Mouse (Mus musculus) midbrain, embryonic 14.5 days (tissue): ENCODE data around the gene Uba7. TPM values are rescaled to one million over a fixed set of nuclear protein-coding genes. Genes with fewer than 3 reads are reported as not detected.

Experiments
- ATAC-seq: fragments of 200-750 bp; cut with Nextera tagmentation; 2 replicates; pipeline ENCODE4 v1.8.0; 2017; ENCODE audit warnings: moderate number of reproducible peaks, moderate library complexity; ENCODE audit not compliant: low FRiP score, low TSS enrichment
- DNase-seq: peaks from one replicate; pipeline ENCODE4 v3.0.0-alpha.2; 2015
- H3K27ac ChIP-seq: fragments of 300-500 bp; sonication (generic); replicated peaks from 2 replicates; pipeline ENCODE4 v1.5.1; 2014; ENCODE audit warnings: mild to moderate bottlenecking, low read depth, low read length, moderate library complexity
- H3K27me3 ChIP-seq: fragments of 300-500 bp; sonication (generic); 2 replicates; pipeline ENCODE4 v1.6.1; 2014; ENCODE audit warnings: low read length, control low read depth, mixed read lengths; ENCODE audit not compliant: control insufficient read depth, insufficient read depth
- H3K36me3 ChIP-seq: fragments of 300-500 bp; sonication (generic); 2 replicates; pipeline ENCODE4 v1.6.1; 2014; ENCODE audit warnings: low read length, control low read depth; ENCODE audit not compliant: control insufficient read depth, insufficient read depth
- H3K4me1 ChIP-seq: fragments of 300-500 bp; sonication (generic); 2 replicates; pipeline ENCODE4 v1.6.1; 2014; ENCODE audit warnings: mild to moderate bottlenecking, antibody characterized with exemption, low read length, control low read depth; ENCODE audit not compliant: control insufficient read depth, insufficient read depth
- H3K4me2 ChIP-seq: fragments of 300-500 bp; sonication (generic); 2 replicates; pipeline ENCODE4 v1.6.1; 2014; ENCODE audit warnings: mild to moderate bottlenecking, low read length, moderate library complexity
- H3K4me3 ChIP-seq: fragments of 300-500 bp; sonication (generic); replicated peaks from 2 replicates; pipeline ENCODE4 v1.5.1; 2014; ENCODE audit warnings: low read depth, low read length
- H3K9ac ChIP-seq: fragments of 300-500 bp; sonication (generic); replicated peaks from 2 replicates; pipeline ENCODE4 v1.6.1; 2014; ENCODE audit warnings: mild to moderate bottlenecking, low read length, moderate library complexity
- H3K9me3 ChIP-seq: fragments of 300-500 bp; sonication (generic); 2 replicates; pipeline ENCODE4 v1.6.1; 2016; ENCODE audit warnings: low read length, control low read depth, mixed read lengths; ENCODE audit not compliant: control insufficient read depth
- WGBS: fragments of 180-500 bp; shearing (Covaris S2); extraction: QIAGEN DNeasy Blood & Tissue Kit; methylation state at CpG from one replicate; pipeline ENCODE4 v1.1.7; 2014; 5-methylcytosine and 5-hydroxymethylcytosine counted together
- polyA plus RNA-seq: library from polyadenylated mRNA; unstranded; fragments of >200 nt; fragmentation: Nextera tagmentation; extraction: Ambion mirVana; gene quantifications from 2 replicates; pipeline ENCODE4 v1.2.1, GENCODE M21; 2014

The Uba7 gene
- polyA plus RNA-seq, 1 experiment from 2014 or later, result 5.0 TPM

DNA sequence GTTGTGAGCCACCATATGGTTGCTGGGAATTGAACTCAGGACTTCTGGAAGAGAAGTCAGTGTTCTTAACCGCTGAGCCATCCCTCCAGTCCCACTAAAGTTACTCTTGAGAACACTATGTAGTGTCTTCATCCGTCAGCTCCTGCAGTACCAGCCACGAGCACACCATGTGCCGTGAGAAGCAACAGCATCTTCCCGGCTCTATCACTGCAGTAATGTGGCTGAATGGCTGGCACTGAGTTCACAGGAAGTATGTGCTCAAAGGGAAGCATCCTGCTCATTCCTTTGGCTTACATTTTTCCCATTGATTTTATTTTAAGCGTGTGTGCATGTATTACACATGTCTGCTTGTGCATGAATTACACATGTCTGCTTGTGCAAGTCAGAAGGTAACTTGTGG, 7.9 kb upstream of the Uba7 start:
- no peak overlapping the region for H3K4me2 ChIP-seq
- no peaks in the 10 kb centered on the region for H3K27me3 ChIP-seq
- H3K9me3 ChIP-seq, result no peaks in the 10 kb centered on the region
- no peak overlapping the region for H3K9ac ChIP-seq
- peaks cover 3% of the 10 kb centered on the region; the same call in 1 of the 2 replicates for H3K36me3 ChIP-seq
- WGBS, result 89% methylated on average over 6 of the region's 6 CpGs
- no peak overlapping the region for H3K27ac ChIP-seq
- H3K4me3 ChIP-seq, result no peak overlapping the region
- no peak for ATAC-seq
- DNase-seq, result no peak
- no peaks in the 10 kb centered on the region for H3K4me1 ChIP-seq

DNA sequence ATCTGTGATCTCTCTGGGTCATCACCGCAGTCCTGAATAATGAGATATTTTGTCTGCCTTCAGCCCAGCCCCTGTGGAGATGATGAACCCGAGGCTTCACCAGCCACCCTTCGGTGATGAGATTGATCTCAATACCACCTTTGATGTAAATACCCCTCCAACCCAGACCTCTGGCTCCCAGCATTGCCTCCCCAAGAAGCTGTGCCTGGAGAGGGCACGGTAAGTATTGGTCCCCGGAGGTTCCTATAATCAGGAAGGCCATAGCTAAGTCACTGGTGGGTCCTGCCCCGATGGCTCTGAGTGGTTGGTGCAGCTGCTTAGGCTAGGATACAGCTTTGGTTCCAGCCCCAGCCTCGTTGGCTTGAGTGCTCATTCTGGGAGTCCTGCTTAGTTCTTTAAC, 6.8 kb upstream of the Uba7 start:
- 93% methylated on average over 7 of the region's 7 CpGs for WGBS

DNA sequence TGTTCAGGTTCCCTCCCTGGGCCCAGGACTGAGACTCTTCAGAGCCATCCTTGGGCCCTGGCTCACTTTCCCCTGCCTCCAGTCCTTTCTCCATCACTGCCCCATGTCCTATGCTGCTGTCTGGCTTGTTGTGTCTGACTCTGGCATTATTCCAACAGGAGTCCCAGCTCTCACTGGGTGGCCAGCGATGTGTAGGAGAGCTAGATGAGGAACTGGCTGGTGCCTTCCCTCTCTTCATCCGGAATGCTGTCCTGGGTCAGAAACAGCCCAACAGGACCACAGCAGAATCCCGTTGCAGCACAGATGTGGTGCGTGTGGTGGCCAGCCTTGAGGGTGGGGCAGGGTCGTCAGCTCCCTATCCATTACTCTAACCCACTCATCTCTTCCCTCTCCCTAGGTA, 5.0 kb upstream of the Uba7 start:
- Histone ChIP-seq H3K27me3 (no peaks in the 10 kb centered on the region), H3K9ac (no peak overlapping the region)

More for the DNA sequence above, 6.8 kb upstream of the Uba7 start:
- H3K4me3 ChIP-seq, result no peak overlapping the region
- no peaks in the 10 kb centered on the region for H3K4me1 ChIP-seq
- ATAC-seq (no peak), DNase-seq (no peak)
- H3K4me2 ChIP-seq, result no peak overlapping the region
- no peaks in the 10 kb centered on the region for H3K27me3 ChIP-seq
- no peak overlapping the region for H3K9ac ChIP-seq
- H3K27ac ChIP-seq, result no peak overlapping the region
- peaks cover 3% of the 10 kb centered on the region; the same call in 1 of the 2 replicates for H3K36me3 ChIP-seq
- H3K9me3 ChIP-seq, result no peaks in the 10 kb centered on the region

DNA sequence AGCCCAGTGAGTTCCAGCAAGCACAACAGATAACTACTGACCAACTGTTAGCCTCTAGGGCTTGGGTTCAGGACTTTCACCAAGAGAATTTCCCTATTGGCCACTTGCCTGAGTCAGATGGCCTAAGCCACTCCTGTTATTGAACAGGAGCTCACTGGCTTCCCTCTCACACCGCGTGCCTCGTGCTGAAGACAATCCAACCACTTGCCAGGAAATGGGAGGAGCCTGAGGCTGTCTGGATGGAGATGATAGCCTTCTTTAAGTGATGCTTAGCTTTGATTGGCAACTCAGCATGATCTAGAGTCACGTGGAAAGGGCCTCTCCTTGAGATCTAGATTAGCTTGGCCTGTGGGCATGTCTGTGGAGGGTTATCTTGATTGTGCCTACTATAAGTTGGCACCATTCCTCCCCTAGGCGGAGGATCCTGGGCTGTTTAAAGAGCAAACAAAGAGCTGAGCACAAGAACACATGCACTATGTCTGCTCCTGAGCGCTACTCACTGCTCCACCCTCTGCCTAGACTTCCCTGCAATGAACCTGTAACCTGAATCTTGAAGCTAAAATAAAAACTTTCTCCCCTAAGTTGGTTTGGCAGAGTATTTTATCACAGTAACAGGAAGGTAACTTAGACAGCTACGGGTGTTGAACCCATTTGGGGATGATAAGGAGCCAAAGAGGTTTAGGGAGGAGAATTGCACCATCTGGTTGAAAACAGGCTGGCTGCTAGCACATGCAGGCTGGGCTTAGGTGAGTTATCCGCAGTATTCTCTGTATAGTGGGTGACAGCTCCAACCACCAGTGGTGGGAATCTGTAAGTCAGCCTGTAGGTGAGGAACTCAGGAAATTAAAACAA, 3.4 kb upstream of the Uba7 start:
- DNase-seq, result no peak
- Histone ChIP-seq H3K4me1 (no peaks in the 10 kb centered on the region), H3K4me2 (no peak overlapping the region), H3K9me3 (no peaks in the 10 kb centered on the region), H3K9ac (no peak overlapping the region), H3K36me3 (peaks cover 3% of the 10 kb centered on the region; the same call in 1 of the 2 replicates), H3K27me3 (no peaks in the 10 kb centered on the region), H3K4me3 (no peak overlapping the region), H3K27ac (no peak overlapping the region)
- 85% methylated on average over 8 of the region's 8 CpGs for WGBS
- ATAC-seq, result no peak

More for the DNA sequence above, 5.0 kb upstream of the Uba7 start:
- H3K4me3 ChIP-seq, result no peak overlapping the region
- no peaks in the 10 kb centered on the region for H3K4me1 ChIP-seq
- no peak overlapping the region for H3K27ac ChIP-seq
- H3K4me2 ChIP-seq, result no peak overlapping the region
- 90% methylated on average over 5 of the region's 5 CpGs for WGBS
- ATAC-seq (no peak), DNase-seq (no peak)
- no peaks in the 10 kb centered on the region for H3K9me3 ChIP-seq
- H3K36me3 ChIP-seq, result peaks cover 3% of the 10 kb centered on the region; the same call in 1 of the 2 replicates

DNA sequence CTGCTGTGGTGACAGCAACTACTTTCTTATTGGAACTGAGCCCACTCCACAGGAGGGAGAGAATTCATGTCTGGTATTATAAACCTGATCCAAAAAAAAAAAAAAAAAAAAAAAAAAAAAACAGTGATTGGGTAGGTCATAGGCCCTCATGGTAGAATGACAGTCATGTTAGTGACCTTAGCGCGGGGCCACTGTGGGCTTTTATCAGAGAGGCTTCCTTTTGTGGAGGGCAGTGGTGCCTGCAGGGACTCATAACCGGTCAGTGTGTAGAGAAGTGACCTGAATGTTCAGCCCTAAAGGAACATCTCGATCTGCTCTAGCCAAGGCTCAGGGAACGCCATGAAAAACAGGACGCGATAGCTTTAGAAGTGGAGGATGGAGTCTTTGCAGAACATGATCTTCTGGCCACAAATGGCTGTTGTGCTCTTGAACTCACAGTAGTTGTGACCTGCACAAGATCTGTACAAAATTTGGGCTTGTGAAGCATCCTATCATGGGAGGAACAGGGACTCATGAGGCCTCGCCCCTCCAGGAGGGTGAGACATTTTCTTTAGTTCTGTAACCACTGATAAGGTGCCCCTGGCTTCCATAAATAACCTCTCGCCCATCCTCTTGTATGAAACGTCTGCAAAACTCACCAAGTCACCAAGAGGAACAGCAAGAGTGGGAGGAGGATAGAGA, 674 bp upstream of the Uba7 start:
- WGBS, result 84% methylated on average over 10 of the region's 10 CpGs
- no peaks in the 10 kb centered on the region for H3K4me1 ChIP-seq
- no peaks in the 10 kb centered on the region for H3K9me3 ChIP-seq
- no peak for ATAC-seq
- H3K9ac ChIP-seq, result no peak overlapping the region
- H3K4me3 ChIP-seq, result no peak overlapping the region
- H3K4me2 ChIP-seq, result no peak overlapping the region
- 0 out of 2 replicates have a peak, but pooled peaks cover 3% of the 10 kb centered on the region for H3K36me3 ChIP-seq
- H3K27me3 ChIP-seq, result no peaks in the 10 kb centered on the region
- DNase-seq, result no peak
- H3K27ac ChIP-seq, result no peak overlapping the region

DNA sequence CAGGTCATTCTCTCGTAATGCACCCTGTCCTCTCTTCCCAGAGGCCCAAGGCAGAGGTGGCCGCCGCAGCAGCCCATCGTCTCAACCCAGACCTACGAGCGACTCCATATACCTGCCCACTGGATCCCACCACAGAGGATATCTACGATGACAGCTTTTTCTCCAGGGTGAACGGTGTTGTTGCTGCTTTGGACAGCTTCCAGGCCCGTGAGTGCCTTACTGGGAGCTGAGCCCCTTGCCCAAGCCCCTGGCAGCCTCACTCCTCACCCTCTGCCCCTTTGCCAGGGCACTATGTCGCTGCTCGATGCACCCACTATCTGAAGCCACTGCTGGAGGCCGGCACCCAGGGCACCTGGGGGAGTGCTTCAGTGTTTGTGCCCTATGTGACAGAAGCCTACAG, 3.5 kb downstream of the Uba7 start:
- WGBS, result 91% methylated on average over 12 of the region's 12 CpGs
- ATAC-seq (no peak), DNase-seq (no peak)
- H3K36me3 ChIP-seq, result no peaks in the 10 kb centered on the region
- H3K4me2 ChIP-seq, result no peak overlapping the region
- no peaks in the 10 kb centered on the region for H3K9me3 ChIP-seq
- no peak overlapping the region for H3K4me3 ChIP-seq
- no peaks in the 10 kb centered on the region for H3K4me1 ChIP-seq
- no peak overlapping the region for H3K9ac ChIP-seq
- peaks cover under 1% of the 10 kb centered on the region; the same call in 1 of the 2 replicates for H3K27me3 ChIP-seq
- H3K27ac ChIP-seq, result no peak overlapping the region

DNA sequence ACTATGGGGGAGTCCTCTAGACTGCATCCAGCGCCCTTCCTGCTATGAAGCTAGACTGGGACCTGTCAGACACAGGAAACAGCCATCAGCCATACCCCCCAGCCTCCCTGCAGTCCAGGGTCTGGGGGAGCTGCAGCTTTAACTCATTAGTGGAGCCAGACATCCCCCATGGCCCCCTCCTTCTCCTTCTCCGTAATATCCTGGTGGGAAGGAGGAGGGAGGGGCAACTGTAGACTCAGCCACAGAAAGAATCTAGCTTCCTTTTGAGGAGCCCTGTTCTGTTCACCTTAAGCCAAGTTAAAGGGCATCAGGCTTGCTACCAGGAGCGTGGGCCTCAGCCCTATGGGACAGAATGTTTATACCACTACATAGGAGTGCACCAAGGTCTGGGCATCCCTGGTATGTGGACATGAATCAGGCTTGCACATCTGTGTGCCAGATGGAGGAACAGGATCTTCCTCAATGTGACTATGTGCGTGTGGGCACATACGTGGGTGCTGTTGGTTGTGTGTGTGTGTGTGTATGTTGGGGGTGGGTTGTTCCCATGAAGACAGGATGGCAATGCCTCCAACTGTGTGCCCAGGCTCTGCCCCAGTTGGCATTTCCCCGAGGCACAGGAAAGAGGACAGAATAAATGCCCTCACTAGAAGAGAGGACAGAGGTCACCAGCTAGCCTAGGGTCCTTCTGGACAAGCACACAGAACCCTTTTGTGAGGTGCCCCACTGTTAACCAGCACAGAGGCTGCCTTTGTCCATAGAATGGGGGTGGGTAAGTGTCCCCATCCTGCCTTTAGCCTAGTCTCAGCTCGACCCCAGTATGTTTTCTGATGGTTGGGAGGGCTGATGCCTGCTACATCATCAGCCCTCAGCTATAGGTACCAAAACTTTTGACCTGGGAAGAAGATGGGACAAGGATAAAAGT, 6.6 kb downstream of the Uba7 start:
- H3K9me3 ChIP-seq, result no peaks in the 10 kb centered on the region
- H3K36me3 ChIP-seq, result no peaks in the 10 kb centered on the region
- no peak overlapping the region for H3K4me2 ChIP-seq
- peak overlapping the region; percentile 65 for H3K27ac ChIP-seq
- ATAC-seq (no peak), DNase-seq (no peak)
- H3K4me3 ChIP-seq, result no peak overlapping the region
- WGBS, result 67% methylated on average over 7 of the region's 7 CpGs
- 0 out of 2 replicates have a peak, but pooled peaks cover 8% of the 10 kb centered on the region for H3K4me1 ChIP-seq
- no peak overlapping the region; the same call in 1 of the 2 replicates for H3K9ac ChIP-seq
- peaks cover 13% of the 10 kb centered on the region; the same call in 1 of the 2 replicates for H3K27me3 ChIP-seq

DNA sequence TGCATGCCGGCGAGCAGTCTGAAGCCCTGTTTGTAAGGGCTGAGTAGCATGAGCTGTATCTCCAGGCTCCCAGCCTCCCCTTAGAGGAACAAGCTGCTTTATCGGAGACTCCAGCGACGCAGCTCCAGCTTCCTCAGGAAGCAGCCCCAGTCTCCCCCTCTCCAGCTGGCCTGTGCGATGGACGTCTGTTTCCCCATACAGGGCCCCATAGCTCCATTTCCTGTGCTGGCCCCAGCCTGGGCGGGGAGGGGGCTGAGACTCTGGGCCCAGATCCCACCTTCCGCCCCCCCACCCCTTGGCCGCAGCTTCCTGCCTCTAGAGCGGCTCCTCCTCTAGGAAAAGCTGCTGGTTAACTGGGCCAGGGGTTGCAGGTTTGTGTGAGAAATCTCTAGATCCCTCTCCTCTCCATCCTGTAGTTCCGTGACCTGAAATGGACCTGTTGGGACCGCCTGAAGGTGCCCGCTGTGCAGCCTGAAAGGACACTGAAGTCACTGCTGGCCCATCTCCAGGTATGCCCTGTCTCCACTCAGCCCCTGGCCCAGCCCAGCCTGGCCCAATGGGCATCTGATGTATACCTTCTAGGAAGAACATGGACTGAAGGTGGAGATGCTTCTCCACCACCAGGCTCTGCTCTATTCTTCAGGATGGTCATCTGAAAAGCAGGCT, 7.5 kb downstream of the Uba7 start, which contains the start of gene Gm20661:
Gene Gm20661, plus strand, starts transcription at position 378 of the 666 bp plus-strand sequence.
- 59% methylated on average over 14 of the region's 14 CpGs for WGBS
- no peaks in the 10 kb centered on the region for H3K9me3 ChIP-seq
- 0 out of 2 replicates have a peak, but pooled peaks cover 8% of the 10 kb centered on the region for H3K4me1 ChIP-seq
- H3K27me3 ChIP-seq, result peaks cover 13% of the 10 kb centered on the region; the same call in 1 of the 2 replicates
- no peak within 1 kb of the TSS for H3K4me3 ChIP-seq
- ATAC-seq, result no peak
- H3K9ac ChIP-seq, result no peak within 1 kb of the TSS; the same call in 1 of the 2 replicates
- H3K36me3 ChIP-seq, result no peaks in the 10 kb centered on the region
- peak within 1 kb of the TSS; percentile 75 for H3K4me2 ChIP-seq
- peak; percentile 47 for DNase-seq
- peak within 1 kb of the TSS; percentile 65 for H3K27ac ChIP-seq
